Mouse (Mus musculus): Measurements from ENCODE around the gene Tcp10b. TPM values are rescaled to one million over a fixed set of nuclear protein-coding genes. Genes with fewer than 3 reads are reported as not detected.

Gene Tcp10b
- 0.09 and 0.22 TPM in 2 replicates for polyA plus RNA-seq (2012; rRNA removed; ENCODE audit: low replicate concordance)

DNA sequence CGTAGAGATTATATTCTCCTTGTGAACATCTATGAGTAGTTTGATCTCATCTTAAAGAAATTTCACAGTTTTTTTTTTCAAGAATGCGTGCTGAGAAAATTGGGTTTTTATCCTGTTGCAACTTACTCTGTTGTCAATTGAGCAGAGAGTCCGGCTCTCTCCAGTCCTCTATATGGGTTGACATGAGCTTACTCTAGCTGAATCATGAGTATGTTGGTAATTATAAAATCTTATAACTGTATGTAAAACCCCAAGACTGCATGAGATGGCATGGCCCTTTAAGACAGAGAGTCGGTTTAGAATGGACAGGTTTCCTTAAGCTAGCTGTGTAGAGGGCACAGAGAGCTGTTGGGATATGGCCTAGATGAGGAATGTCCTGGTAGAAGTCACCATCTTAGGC, at the start of gene Tcp10b:
TSS of gene Tcp10b (plus strand) at position 301 of the 400 bp plus-strand sequence.

DNA sequence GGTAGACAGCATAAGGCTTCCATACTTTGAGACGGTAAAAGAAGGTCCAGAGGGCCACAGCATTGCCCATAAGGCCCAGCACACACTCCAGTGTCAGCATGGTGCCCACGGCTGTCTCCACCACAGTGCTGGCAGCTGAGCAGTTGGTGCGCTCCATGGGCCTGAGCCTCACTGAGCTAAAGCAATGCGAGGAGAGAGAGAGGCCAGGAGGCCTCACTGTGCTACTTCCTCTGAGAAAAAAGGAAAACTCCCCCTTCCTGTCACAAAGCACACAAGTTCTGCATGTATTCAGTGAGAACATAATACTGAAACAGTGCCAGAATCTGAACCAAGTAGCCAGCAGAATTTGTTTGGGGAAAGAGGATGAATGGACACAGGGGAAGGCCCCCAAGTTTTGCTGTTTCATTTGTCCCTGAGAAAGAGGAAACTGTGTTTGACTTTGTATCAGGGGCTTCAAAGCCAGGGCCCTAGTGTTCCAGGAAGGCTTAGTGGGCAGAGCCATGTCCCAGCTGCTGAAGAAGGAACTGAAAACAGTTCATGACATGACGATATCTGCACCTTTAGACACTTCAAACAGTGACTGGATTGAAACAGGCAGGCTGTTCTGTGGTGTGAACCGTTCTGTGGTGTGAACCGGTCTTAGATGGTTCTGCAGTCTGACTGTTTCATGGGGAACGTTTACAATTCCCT, 8.6 kb upstream of the Tcp10b start, which contains the start of gene Gpr31b:
TSS of gene Gpr31b (minus strand) at position 173 of the 690 bp plus-strand sequence.

DNA sequence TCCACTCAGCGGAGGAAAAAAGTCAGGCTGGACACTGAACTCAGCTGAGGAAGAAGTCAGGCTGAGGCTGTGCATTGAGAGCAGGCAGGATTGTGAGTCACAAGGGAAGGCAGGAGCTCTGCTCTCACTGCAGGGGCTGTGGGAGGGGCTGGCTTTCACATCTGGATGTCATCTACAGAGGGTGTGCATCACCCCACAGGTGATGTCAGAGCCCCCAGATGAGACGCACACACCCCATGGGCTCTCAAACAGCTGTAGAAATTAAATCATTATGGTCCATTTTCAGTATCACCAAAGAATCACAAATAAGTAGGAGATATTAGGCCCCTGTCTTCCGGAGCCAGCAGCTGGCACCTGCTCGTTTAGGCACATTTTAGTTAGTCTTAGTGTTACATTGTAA, 70.8 kb downstream of the Tcp10b start, which contains the start of gene Unc93a:
TSS of gene Unc93a (minus strand) at position 101 of the 400 bp plus-strand sequence.

Other genes starting within 250 kb of the Tcp10b start
- gene Mas1, start 193.0 kb upstream of the Tcp10b start, polyA plus RNA-seq (2012; rRNA removed; ENCODE audit: low replicate concordance) = 0.13 and 1.8 TPM in 2 replicates
- gene Mrgprh, start 185.1 kb upstream of the Tcp10b start, polyA plus RNA-seq (2012; rRNA removed; ENCODE audit: low replicate concordance) = 0.73 and 1.2 TPM in 2 replicates
- gene Pnldc1, start 150.9 kb upstream of the Tcp10b start, polyA plus RNA-seq (2012; rRNA removed; ENCODE audit: low replicate concordance) = 4.1 and 19.7 TPM in 2 replicates
- 64.6 and 97.5 TPM in 2 replicates for gene Tcp1, start 145.4 kb upstream of the Tcp10b start, polyA plus RNA-seq (2012; rRNA removed; ENCODE audit: low replicate concordance)
- 31.6 and 34.9 TPM in 2 replicates for gene Mrpl18, start 144.8 kb upstream of the Tcp10b start, polyA plus RNA-seq (2012; rRNA removed; ENCODE audit: low replicate concordance)
- gene Acat3, start 120.5 kb upstream of the Tcp10b start, polyA plus RNA-seq (2012; rRNA removed; ENCODE audit: low replicate concordance) = 0.42 and 0.85 TPM in 2 replicates
- gene Acat2, start 100.4 kb upstream of the Tcp10b start, polyA plus RNA-seq (2012; rRNA removed; ENCODE audit: low replicate concordance) = 45.2 and 66.0 TPM in 2 replicates
- 17.7 and 22.8 TPM in 2 replicates for gene Wtap, start 66.9 kb upstream of the Tcp10b start, polyA plus RNA-seq (2012; rRNA removed; ENCODE audit: low replicate concordance)
- 317 and 641 TPM in 2 replicates for gene Sod2, start 54.3 kb upstream of the Tcp10b start, polyA plus RNA-seq (2012; rRNA removed; ENCODE audit: low replicate concordance)
- gene Gpr31b, start 8.8 kb upstream of the Tcp10b start, polyA plus RNA-seq (2012; rRNA removed; ENCODE audit: low replicate concordance) = 0.09 and 0.59 TPM in 2 replicates
- 0.15 and 0.19 TPM in 2 replicates for gene Unc93a, start 70.7 kb downstream of the Tcp10b start, polyA plus RNA-seq (2012; rRNA removed; ENCODE audit: low replicate concordance)
- gene Smok2a, start 160.1 kb downstream of the Tcp10b start, polyA plus RNA-seq (2012; rRNA removed; ENCODE audit: low replicate concordance) = not detected in 2 replicates
- gene Smok2b, start 169.2 kb downstream of the Tcp10b start, polyA plus RNA-seq (2012; rRNA removed; ENCODE audit: low replicate concordance) = not detected in 2 replicates

Measured in subcutaneous adipose tissue, adult 2 months (tissue).